Mouse (Mus musculus) hindlimb bud, embryonic 11.5 days (tissue): ENCODE results near the gene Vmn1r28.
"Not testable (repeated sequence)": the region's sequence is repeated elsewhere in the genome, so short reads cannot be mapped to it uniquely, and the experiment has no call there.

Source experiments
- DNase-seq: peaks from one replicate; pipeline ENCODE4 v3.0.0-alpha.2; 2012; ENCODE audit warnings: low read depth, low spot score; ENCODE audit errors: extremely low spot score

Vmn1r28 gene

GRCm38 (mm10) chr6:58261737-58262136 is at the start of gene Vmn1r28:
Vmn1r28 (plus strand) TSS chr6:58262037.
- no peak for DNase-seq

GRCm38 (mm10) chr6:58216119-58216518 is 45.7 kb upstream of the Vmn1r28 start:
- no peak for DNase-seq

GRCm38 (mm10) chr6:58218721-58219120 is 43.1 kb upstream of the Vmn1r28 start, which contains the start of gene Vmn1r27:
Vmn1r27 (minus strand) TSS chr6:58218821.
- no peak for DNase-seq

- not testable (repeated sequence) for DNase-seq
Observed at GRCm38 (mm10) chr6:58279661-58280060, 17.8 kb downstream of the Vmn1r28 start.

GRCm38 (mm10) chr6:58292201-58292600 is 30.4 kb downstream of the Vmn1r28 start:
- no peak for DNase-seq

GRCm38 (mm10) chr6:58298511-58298910 is 36.7 kb downstream of the Vmn1r28 start:
- DNase-seq = not testable (repeated sequence)

GRCm38 (mm10) chr6:58301249-58301648 is 39.4 kb downstream of the Vmn1r28 start, which contains the start of gene Vmn1r29:
Vmn1r29 (plus strand) TSS chr6:58301549.
- DNase-seq = no peak
